Mouse (Mus musculus) MEL (cell line): ENCODE measurements around the gene Fgd2. TPM values are rescaled to one million over a fixed set of nuclear protein-coding genes. Genes with fewer than 3 reads are reported as not detected.

Experiments
- DNase-seq: peaks from one replicate; pipeline ENCODE4 v3.0.0; 2011; ENCODE audit warnings: low read depth, low spot score
- H3K27ac ChIP-seq: 2 replicates; pipeline ENCODE4 v1.5.1; 2012; ENCODE audit warnings: low read depth, mild to moderate bottlenecking, control low read depth, low read length, moderate library complexity; ENCODE audit not compliant: control insufficient read depth
- H3K27me3 ChIP-seq, 2 experiments: fragments of 150-350 bp in 1 of 2; sonication (generic) in 1 of 2; 2 replicates each; pipeline ENCODE4 v1.6.1; 2012; ENCODE audit warnings: low read length in 2 of 2, mild to moderate bottlenecking in 2 of 2, improper control_type of control experiment in 1 of 2, moderate library complexity in 1 of 2; ENCODE audit not compliant: insufficient read depth in 2 of 2, control insufficient read depth in 1 of 2
- H3K36me3 ChIP-seq, 2 experiments: 2 replicates each; pipeline ENCODE4 v1.6.1; 2012 to 2014; ENCODE audit warnings: low read length in 2 of 2, improper control_type of control experiment in 1 of 2, inconsistent platforms in 1 of 2, mild to moderate bottlenecking in 1 of 2; ENCODE audit not compliant: insufficient read depth in 2 of 2, control insufficient read depth in 1 of 2
- H3K4me1 ChIP-seq, 2 experiments: fragments of 150-350 bp in 1 of 2; sonication (generic) in 1 of 2; 2 replicates each; pipeline ENCODE4 v1.6.1; 2012; ENCODE audit warnings: low read length in 2 of 2, improper control_type of control experiment in 1 of 2, mild to moderate bottlenecking in 1 of 2; ENCODE audit not compliant: insufficient read depth in 2 of 2, control insufficient read depth in 1 of 2
- H3K4me3 ChIP-seq, 2 experiments: fragments of 150-350 bp in 1 of 2; sonication (generic) in 1 of 2; 2 replicates each; pipeline ENCODE4 v1.5.1; 2012; ENCODE audit warnings: low read depth in 2 of 2, low read length in 2 of 2, mild to moderate bottlenecking in 2 of 2, moderate library complexity in 2 of 2, control low read depth in 1 of 2, improper control_type of control experiment in 1 of 2; ENCODE audit not compliant: control insufficient read depth in 1 of 2, insufficient read depth in 1 of 2
- H3K79me2 ChIP-seq: 2 replicates; pipeline ENCODE4 v1.6.1; 2012; ENCODE audit warnings: mild to moderate bottlenecking, low read length, moderate library complexity; ENCODE audit not compliant: control insufficient read depth, poor library complexity, insufficient read depth
- H3K9ac ChIP-seq: 2 replicates; pipeline ENCODE4 v1.6.1; 2012; ENCODE audit warnings: low read depth, mild to moderate bottlenecking, control low read depth, low read length, moderate library complexity; ENCODE audit not compliant: control insufficient read depth, poor library complexity, severe bottlenecking
- H3K9me3 ChIP-seq: fragments of 150-350 bp; sonication (generic); replicated peaks from 2 replicates; pipeline ENCODE4 v1.6.1; 2012; ENCODE audit warnings: mild to moderate bottlenecking, low read length, improper control_type of control experiment, moderate library complexity; ENCODE audit not compliant: insufficient read depth
- BHLHE40 ChIP-seq: IDR thresholded peaks from 2 replicates; pipeline ENCODE4 v1.6.1; 2012; ENCODE audit warnings: low read depth, mild to moderate bottlenecking, inconsistent platforms, low read length, improper control_type of control experiment, borderline replicate concordance
- CHD1 ChIP-seq: IDR thresholded peaks from 2 replicates; pipeline ENCODE4 v1.6.1; 2012; ENCODE audit warnings: low read depth, mild to moderate bottlenecking, inconsistent platforms, low read length, improper control_type of control experiment
- CHD2 ChIP-seq: IDR thresholded peaks from 2 replicates; pipeline ENCODE4 v1.6.1; 2011; ENCODE audit warnings: low read length, improper control_type of control experiment
- CTCF ChIP-seq, 3 experiments: IDR thresholded peaks in 2 of 3; conservative IDR thresholded peaks in 1 of 3; 2 replicates each; pipeline ENCODE4 v1.5.1; 2011 to 2012; ENCODE audit warnings: low read length in 3 of 3, low read depth in 2 of 3, mild to moderate bottlenecking in 2 of 3, improper control_type of control experiment in 1 of 3, inconsistent platforms in 1 of 3, mixed read lengths in 1 of 3, moderate library complexity in 1 of 3; ENCODE audit not compliant: control insufficient read depth in 1 of 3, insufficient read depth in 1 of 3, poor library complexity in 1 of 3, severe bottlenecking in 1 of 3
- E2F4 ChIP-seq: IDR thresholded peaks from 2 replicates; pipeline ENCODE4 v1.6.1; 2011; ENCODE audit warnings: low read depth, low read length, improper control_type of control experiment, borderline replicate concordance
- ELF1 ChIP-seq: IDR thresholded peaks from 2 replicates; pipeline ENCODE4 v1.6.1; 2014; ENCODE audit warnings: low read depth, mild to moderate bottlenecking, inconsistent platforms, low read length, improper control_type of control experiment, moderate library complexity
- ETS1 ChIP-seq: IDR thresholded peaks from 2 replicates; pipeline ENCODE4 v1.6.1; 2012; ENCODE audit warnings: low read depth, mild to moderate bottlenecking, inconsistent platforms, low read length, improper control_type of control experiment, moderate library complexity
- GATA1 ChIP-seq: IDR thresholded peaks from 2 replicates; pipeline ENCODE4 v1.6.1; 2011; ENCODE audit warnings: low read depth, low read length, improper control_type of control experiment
- KAT2A ChIP-seq: conservative IDR thresholded peaks from 2 replicates; pipeline ENCODE4 v1.6.1; 2012; ENCODE audit warnings: low read depth, low read length, improper control_type of control experiment, inconsistent platforms
- MAFK ChIP-seq: IDR thresholded peaks from 2 replicates; pipeline ENCODE4 v1.6.1; 2011; ENCODE audit warnings: low read depth, mild to moderate bottlenecking, low read length, improper control_type of control experiment, borderline replicate concordance
- MEF2A ChIP-seq: IDR thresholded peaks from 2 replicates; pipeline ENCODE4 v1.6.1; 2014; ENCODE audit warnings: low read depth, mild to moderate bottlenecking, inconsistent platforms, low read length, improper control_type of control experiment; ENCODE audit not compliant: poor library complexity, insufficient replicate concordance, severe bottlenecking; ENCODE audit errors: extremely low read depth
- MXI1 ChIP-seq: IDR thresholded peaks from 2 replicates; pipeline ENCODE4 v1.6.1; 2011; ENCODE audit warnings: mild to moderate bottlenecking, low read depth, low read length, improper control_type of control experiment
- MYB ChIP-seq: IDR thresholded peaks from 2 replicates; pipeline ENCODE4 v1.6.1; 2011; ENCODE audit warnings: mild to moderate bottlenecking, low read depth, low read length, improper control_type of control experiment
- MYC ChIP-seq: IDR thresholded peaks from 2 replicates; pipeline ENCODE4 v1.6.1; 2011; ENCODE audit warnings: low read depth, mild to moderate bottlenecking, low read length, improper control_type of control experiment, moderate library complexity
- POLR2AphosphoS2 ChIP-seq: IDR thresholded peaks from 2 replicates; pipeline ENCODE4 v1.6.1; 2011; ENCODE audit warnings: low read length, improper control_type of control experiment
- RAD21 ChIP-seq: IDR thresholded peaks from 2 replicates; pipeline ENCODE4 v1.6.1; 2011; ENCODE audit warnings: mild to moderate bottlenecking, low read depth, low read length, improper control_type of control experiment
- RCOR1 ChIP-seq: IDR thresholded peaks from 2 replicates; pipeline ENCODE4 v1.6.1; 2012; ENCODE audit warnings: low read depth, mild to moderate bottlenecking, inconsistent platforms, low read length, improper control_type of control experiment
- SMC3 ChIP-seq: IDR thresholded peaks from 2 replicates; pipeline ENCODE4 v1.6.1; 2011; ENCODE audit warnings: low read depth, low read length, improper control_type of control experiment
- TBP ChIP-seq: IDR thresholded peaks from 2 replicates; pipeline ENCODE4 v1.8.0; 2011; ENCODE audit warnings: low read depth, low read length, improper control_type of control experiment
- USF2 ChIP-seq, 2 experiments: IDR thresholded peaks; 2 replicates each; pipeline ENCODE4 v1.6.1; 2011 to 2012; ENCODE audit warnings: improper control_type of control experiment in 2 of 2, low read length in 2 of 2, borderline replicate concordance in 1 of 2, inconsistent platforms in 1 of 2, low read depth in 1 of 2, mild to moderate bottlenecking in 1 of 2; ENCODE audit not compliant: insufficient read depth in 1 of 2
- ZC3H11A ChIP-seq: IDR thresholded peaks from 2 replicates; pipeline ENCODE4 v1.6.1; 2012; ENCODE audit warnings: low read depth, mild to moderate bottlenecking, inconsistent platforms, low read length, improper control_type of control experiment
- ZKSCAN1 ChIP-seq: IDR thresholded peaks from 2 replicates; pipeline ENCODE4 v1.6.1; 2012; ENCODE audit warnings: low read depth, mild to moderate bottlenecking, inconsistent platforms, low read length, improper control_type of control experiment, moderate library complexity
- polyA plus RNA-seq, 2 experiments: library from polyadenylated mRNA; stranded (reverse) in 1 of 2; unstranded in 1 of 2; fragments of >175 nt in 1 of 2; fragments of >200 nt in 1 of 2; gene quantifications; 2 replicates each; pipeline versions ENCODE4 v1.2.1 to v1.2.4; 2012; ENCODE audit warnings: low replicate concordance in 2 of 2, low read depth in 1 of 2; ENCODE audit not compliant: insufficient read length in 2 of 2, insufficient read depth in 1 of 2, missing spikeins in 1 of 2
- total RNA-seq: library from RNA; depleted of rRNA; stranded (reverse); fragments of 300-350 nt; gene quantifications from 2 replicates; pipeline ENCODE4 v1.2.3, GENCODE M21; 2012

Fgd2 gene
- total and polyA plus RNA-seq, 3 experiments, result 0.23 to 0.39 TPM; not detected in 1

GRCm38 (mm10) chr17:29313300-29313699 lies 47.4 kb upstream of the Fgd2 start:
- TF ChIP-seq RAD21 (peak; percentile 41), E2F4 (no peak), CTCF (IDR thresholded peaks at IDR 0.05 in 2 of 3, conservative IDR thresholded peaks at IDR 0.05 in 1 of 3; ENCODE audit: control insufficient read depth in 1 of 3, insufficient read depth in 1 of 3, low read depth in 2 of 3, low read length in 3 of 3, poor library complexity in 1 of 3, severe bottlenecking in 1 of 3) (peak; percentile 38 to 69 (median 39); a peak in 5 of 6 replicates), MYC (peak; percentile 59; the same call in 1 of the 2 replicates), GATA1 (no peak), SMC3 (peak; percentile 57)
- TF ChIP-seq, all 39 proteins: peak for 4
- no peaks in the 10 kb centered on the region for H3K27me3 ChIP-seq
- 0 out of 4 replicates have a peak, but pooled peaks cover 0 to 4% of the 10 kb centered on the region in 2 experiments for H3K4me1 ChIP-seq
- DNase-seq, result peak; percentile 78
- peaks cover 0 to under 1% of the 10 kb centered on the region in 2 experiments; a peak in 1 of 4 replicates for H3K36me3 ChIP-seq
- H3K9ac ChIP-seq, result no peak overlapping the region
- no peaks in the 10 kb centered on the region for H3K79me2 ChIP-seq
- no peaks in the 10 kb centered on the region for H3K9me3 ChIP-seq
- no peak overlapping the region for H3K27ac ChIP-seq
- H3K4me3 ChIP-seq, result no peak overlapping the region

- no peak overlapping the region for H3K4me3 ChIP-seq
- H3K9me3 ChIP-seq, result no peaks in the 10 kb centered on the region
- no peak overlapping the region for H3K9ac ChIP-seq
- H3K79me2 ChIP-seq, result no peaks in the 10 kb centered on the region
- H3K36me3 ChIP-seq, result peaks cover 0 to 16% of the 10 kb centered on the region in 2 experiments; a peak in 2 of 4 replicates
- no peak overlapping the region for H3K27ac ChIP-seq
- peaks cover 7 to 22% of the 10 kb centered on the region in 2 experiments; a peak in 3 of 4 replicates for H3K4me1 ChIP-seq
- DNase-seq, result no peak
- no peaks in the 10 kb centered on the region for H3K27me3 ChIP-seq
- TF ChIP-seq ZKSCAN1, result no peak
- TF ChIP-seq POLR2AphosphoS2, result no peak
These were observed 44.8 kb upstream of the Fgd2 start for GRCm38 (mm10) chr17:29315672-29316465.

- Histone ChIP-seq H3K36me3 (peaks cover 0 to 16% of the 10 kb centered on the region in 2 experiments; a peak in 2 of 4 replicates), H3K79me2 (no peaks in the 10 kb centered on the region), H3K9ac (no peak overlapping the region), H3K27ac (no peak overlapping the region), H3K4me1 (peaks cover 7 to 22% of the 10 kb centered on the region in 2 experiments; a peak in 3 of 4 replicates), H3K9me3 (no peaks in the 10 kb centered on the region), H3K27me3 (no peaks in the 10 kb centered on the region), H3K4me3 (no peak overlapping the region)
- DNase-seq, result no peak
- TF ChIP-seq MAFK, result no peak
- TF ChIP-seq SMC3, result no peak
- TF ChIP-seq CHD1, result no peak
- TF ChIP-seq MYB, result no peak
- no peak for TF ChIP-seq CTCF (IDR thresholded peaks at IDR 0.05 in 2 of 3, conservative IDR thresholded peaks at IDR 0.05 in 1 of 3; ENCODE audit: control insufficient read depth in 1 of 3, insufficient read depth in 1 of 3, low read depth in 2 of 3, low read length in 3 of 3, poor library complexity in 1 of 3, severe bottlenecking in 1 of 3)
- TF ChIP-seq TBP, result no peak
- no peak for TF ChIP-seq BHLHE40
- TF ChIP-seq MYC, result no peak
- TF ChIP-seq MEF2A, result no peak
- TF ChIP-seq POLR2AphosphoS2, result no peak
- TF ChIP-seq KAT2A, result no peak
- no peak for TF ChIP-seq USF2 (IDR thresholded peaks at IDR 0.05; ENCODE audit: borderline replicate concordance in 1 of 2, insufficient read depth in 1 of 2, low read depth in 1 of 2, low read length in 2 of 2)
- no peak for TF ChIP-seq ETS1
- no peak for TF ChIP-seq CHD2
- TF ChIP-seq GATA1, result no peak
- TF ChIP-seq RCOR1, result no peak
- no peak for TF ChIP-seq ZC3H11A
- TF ChIP-seq ELF1, result no peak
- no peak for TF ChIP-seq MXI1
- no peak for TF ChIP-seq RAD21
These were observed 43.8 kb upstream of the Fgd2 start for GRCm38 (mm10) chr17:29316891-29317290.
